Mouse (Mus musculus): ENCODE data around the gene Col4a2.

Gene Col4a2

DNA sequence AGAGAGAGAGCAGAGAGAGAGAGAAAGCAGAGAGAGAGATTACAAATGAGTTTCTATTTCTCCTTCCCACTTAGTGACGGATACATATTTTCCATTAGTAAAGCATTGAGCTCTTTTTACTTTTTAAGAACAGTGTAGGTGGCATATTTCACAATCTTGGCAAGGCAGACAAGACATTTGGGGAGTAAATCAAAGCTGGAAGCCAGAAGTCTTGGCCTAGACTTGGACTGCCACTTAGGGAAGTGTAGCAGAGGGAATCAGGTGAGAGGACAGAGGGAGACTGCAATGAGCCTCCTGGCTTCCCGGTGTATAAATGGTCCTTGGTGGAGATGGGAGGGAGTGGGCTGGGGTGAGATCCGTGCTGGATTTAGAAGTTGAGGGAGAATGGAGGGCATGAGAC is 70.3 kb downstream of the Col4a2 start:
- DNase-seq (ENCODE audit: low spot score) = no peak

DNA sequence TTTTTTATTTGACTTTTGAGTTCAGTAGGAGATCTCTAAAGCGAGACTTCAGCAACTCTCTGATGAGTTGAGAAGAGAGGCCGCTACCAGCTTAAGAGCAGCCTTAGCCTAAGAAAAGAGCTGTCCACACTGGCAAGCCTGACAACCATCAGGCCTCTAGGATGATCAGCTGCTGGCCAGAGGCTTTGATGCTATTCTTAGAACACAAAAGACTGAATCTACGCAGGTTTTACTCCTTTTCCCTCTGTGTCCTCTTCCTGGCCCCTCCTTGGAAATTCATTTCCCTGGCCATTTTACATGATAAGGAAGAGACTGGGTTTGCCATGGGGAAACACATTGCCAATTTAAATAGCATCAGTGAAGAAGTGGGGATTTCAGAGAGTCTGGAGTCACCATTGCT is 70.8 kb downstream of the Col4a2 start:
- no peak for DNase-seq (ENCODE audit: low spot score)

DNA sequence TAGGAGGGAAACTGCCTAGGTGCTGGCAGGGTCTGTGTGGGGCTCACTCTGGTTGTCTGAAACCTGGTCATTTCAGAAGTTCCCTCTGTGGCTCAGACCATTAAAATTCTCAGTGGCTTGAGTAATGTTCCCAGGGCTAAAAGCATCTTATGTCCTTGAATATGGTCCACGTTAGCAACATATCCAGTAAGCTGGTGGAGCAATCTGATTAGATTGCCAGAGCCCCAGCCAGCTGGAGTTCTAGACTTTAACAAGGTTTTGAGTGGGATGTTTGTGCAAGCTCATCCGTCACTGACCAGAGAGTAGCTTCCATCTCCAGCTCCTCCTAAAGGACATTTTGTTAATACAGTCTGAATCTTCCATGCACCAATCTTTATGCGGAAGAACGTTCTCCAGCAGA is 72.2 kb downstream of the Col4a2 start:
- no peak for DNase-seq (ENCODE audit: low spot score)

DNA sequence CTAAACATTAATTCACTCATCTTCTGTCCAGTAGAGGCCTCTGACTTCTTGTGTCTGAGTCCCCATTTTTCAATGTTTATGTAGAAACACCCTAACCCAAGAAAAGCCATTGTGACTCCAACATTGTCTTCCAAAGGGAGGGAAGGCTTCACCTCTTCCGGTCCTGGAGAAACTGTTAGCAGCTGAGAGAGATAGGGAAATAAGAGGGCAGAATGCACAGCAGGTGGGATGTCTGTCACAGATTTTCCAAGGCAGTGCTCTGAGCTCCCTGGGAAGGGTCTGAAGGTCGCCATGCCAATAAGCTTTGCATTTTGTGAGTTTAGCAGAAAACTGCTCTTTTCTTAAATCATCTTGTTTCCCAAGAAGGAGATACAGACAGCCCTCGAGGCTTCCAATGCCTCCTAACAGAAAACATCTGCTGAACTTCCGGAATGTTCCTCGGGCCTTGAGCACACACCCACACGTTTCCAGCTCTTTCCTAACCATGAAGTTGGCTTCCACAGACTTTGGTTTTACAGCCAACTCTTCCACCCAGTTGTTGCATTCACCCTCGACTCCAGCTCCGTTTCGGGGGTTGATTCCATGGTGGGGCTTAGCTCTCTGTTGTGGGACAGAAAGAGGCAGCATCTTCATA is 72.8 kb downstream of the Col4a2 start:
- DNase-seq (ENCODE audit: low spot score) = no peak

DNA sequence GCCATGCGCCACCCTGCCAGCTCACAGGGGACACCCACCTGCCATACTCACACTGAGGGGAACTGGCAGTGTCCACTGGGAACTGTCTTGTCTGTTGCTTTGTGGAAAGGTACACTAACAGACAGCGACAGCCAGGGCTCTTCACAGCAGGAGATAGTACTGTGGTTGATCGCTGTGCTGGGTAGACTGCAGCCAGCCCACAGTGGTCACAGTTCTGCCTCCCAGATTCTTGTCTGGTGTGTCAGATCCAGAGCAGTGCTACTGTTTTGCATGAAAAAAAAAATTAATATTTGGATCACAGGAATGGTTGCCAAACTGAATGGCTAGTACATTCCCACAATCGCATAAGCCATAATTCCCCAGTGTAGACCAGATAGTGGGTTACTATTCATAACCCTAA is 74.7 kb downstream of the Col4a2 start:
- DNase-seq (ENCODE audit: low spot score) = no peak

DNA sequence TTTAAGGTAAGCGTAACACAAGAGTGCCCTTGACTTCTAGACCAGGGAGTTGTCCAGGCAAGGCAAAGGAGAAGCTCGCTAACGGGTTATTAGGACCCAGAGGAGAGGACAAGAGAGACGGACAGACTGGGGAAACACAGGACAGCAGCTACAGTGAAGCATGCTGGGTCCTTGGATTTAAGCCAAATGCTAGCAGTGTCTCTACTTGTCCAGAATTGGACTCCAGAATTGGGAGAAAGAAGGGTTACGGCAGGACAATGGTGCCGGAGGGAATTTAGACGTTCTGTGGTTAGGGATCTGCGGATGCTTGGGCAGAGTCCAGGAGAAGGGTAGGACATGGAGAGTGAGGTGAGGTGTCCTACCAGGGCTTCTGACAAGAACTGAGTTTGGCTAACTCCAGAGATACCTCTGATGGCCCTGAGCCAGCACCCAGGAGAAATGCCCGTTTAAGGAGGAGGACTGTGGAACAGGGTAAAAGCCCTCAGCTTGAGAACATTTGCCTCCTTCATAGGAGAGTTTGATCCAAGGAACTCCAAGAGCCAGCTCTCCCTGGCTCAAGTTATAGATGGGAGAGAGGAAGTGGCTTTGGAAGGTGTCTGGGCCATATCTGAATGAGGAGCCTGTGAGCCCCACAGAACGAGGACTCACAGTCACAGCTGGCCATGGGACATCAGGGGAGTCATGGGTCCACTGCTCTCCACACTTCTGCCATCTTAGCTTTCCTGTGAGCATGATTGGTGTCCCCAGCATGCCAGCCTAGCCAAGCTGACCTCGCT is 76.9 kb downstream of the Col4a2 start:
- DNase-seq (ENCODE audit: low spot score) = no peak

DNA sequence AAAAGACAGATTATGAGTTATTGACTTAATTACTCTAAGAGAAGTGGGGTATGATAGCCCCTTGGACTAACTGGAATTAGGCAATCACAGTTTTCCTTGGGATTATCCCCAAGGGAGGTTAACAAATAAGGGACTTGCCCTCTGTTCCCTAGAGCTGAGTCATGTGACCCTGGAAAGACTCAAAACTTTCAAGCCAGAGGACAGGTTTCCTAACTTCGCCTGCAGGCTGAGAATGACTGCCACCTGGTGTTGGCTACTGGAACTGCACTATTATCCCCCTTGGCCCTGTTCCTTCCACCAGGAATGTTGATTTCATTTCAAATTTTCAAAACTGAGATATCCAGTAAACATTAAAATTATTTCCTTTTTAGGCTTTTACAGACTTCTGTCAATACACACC is 80.1 kb downstream of the Col4a2 start:
- peak; percentile 54 for DNase-seq (ENCODE audit: low spot score)

DNA sequence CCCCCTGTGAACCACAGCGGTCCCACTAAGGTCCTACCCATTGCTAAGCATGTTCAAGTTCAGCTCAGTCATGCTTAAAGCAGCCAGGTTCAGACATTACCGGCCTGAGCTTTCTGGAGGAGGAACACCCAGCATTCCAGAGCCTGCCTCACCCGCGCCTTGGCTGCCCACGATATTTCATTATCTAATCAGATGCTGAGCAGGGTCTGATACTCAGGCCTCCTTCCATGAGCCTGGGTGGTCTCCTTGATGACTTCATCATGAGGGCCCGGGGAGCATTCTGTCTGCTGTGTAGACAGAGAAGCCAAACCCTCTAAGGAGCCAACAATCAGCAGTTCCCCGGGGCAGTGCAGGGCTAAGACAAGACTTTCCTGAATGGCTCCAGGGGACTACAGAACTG is 80.6 kb downstream of the Col4a2 start:
- DNase-seq (ENCODE audit: low spot score) = no peak

DNA sequence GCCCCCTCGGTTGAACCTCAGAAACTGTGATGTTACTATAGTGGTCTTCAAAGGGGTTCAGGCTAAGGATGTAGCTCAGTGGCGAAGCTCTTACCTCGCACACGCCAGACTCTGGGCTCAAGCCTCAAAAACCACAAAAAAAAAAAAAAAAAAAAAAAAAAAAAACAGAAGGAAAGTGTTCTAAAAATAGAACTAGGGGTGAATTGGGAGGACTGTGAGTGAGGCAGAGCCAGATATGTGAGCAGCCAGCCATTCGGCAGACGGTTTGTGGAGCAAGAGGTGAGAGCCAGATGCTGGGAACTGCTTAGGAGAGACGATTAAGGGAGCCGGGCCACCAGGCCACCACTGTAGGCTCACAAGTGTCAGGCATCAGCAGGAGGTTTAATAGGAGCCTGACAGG is 81.0 kb downstream of the Col4a2 start:
- DNase-seq (ENCODE audit: low spot score) = no peak

DNA sequence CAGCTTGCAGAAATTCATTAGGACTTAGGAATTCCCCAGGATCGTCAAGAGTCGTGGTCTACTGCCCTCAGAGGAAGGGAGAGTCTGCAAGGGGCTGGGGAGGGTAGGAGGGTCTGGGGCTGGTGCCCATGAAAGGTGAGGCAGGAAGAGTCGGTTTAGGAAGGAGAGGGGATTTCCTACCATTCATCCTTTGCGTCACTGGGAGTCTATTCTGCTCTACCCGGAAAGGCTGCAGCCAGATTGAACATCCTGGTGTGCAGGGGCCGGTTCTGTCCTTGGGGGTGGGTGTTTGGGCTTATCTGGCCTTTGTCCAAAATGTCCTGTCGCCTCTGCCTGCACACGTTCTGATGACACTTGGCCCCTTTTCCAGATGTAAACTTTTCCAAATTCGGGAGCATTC is 82.2 kb downstream of the Col4a2 start:
- no peak for DNase-seq (ENCODE audit: low spot score)

DNA sequence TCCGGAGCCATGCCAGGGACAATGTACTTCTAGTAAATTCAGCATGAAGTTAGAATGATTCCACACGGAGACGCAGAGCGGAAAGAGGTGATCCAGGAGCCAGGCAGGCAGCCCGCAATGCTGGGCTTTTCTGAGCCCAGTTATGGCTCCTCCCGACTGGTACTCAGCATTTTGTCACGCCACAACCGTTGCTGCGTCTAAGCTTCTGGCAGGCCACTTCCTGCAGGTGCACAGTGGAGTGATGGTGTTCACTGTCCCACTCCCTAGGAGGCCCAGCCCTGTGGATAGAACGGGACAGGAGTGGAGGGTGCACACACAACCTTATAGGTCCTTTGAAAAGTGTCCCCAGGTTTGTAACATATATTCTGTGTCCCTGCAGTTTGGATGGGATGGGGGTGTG is 83.0 kb downstream of the Col4a2 start:
- no peak for DNase-seq (ENCODE audit: low spot score)

DNA sequence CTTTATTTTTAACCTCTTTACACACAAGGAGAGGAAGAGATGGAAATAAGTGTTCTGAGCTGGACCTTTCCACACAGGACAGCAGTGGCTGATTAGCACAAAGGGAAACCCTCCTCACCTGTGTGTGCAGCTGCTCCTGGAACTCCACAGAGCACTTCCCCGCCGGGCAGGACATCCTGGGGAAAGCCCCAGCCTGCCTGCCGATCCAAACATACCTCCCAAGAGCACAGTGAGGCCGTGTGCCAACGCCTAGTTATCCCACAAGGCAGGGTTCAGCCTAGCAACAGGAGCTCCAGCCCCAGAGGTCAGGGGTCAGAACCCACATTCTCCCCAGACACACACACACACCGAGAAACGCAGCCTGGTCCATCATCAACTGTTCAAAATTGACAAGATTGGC is 83.5 kb downstream of the Col4a2 start:
- DNase-seq (ENCODE audit: low spot score) = no peak

DNA sequence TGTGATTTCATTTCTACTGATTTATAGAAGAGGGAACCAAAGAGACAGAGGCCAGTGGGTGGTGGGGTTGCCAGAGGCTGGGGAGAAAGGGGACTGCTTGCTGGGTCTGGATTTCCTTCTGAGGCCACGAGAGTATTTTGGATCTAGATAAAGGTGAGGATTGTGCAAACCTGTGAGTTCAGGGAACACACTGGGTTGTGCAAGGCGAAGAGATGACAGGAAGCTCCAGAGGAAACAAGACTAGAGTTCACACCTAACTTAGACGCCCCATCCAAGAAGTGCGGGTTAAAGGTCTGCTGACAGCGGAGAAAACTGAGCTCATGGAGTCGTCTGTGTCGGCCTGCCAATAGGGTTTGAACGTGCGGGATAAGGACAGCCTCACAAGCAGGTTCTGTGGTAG is 84.5 kb downstream of the Col4a2 start:
- DNase-seq (ENCODE audit: low spot score) = no peak

DNA sequence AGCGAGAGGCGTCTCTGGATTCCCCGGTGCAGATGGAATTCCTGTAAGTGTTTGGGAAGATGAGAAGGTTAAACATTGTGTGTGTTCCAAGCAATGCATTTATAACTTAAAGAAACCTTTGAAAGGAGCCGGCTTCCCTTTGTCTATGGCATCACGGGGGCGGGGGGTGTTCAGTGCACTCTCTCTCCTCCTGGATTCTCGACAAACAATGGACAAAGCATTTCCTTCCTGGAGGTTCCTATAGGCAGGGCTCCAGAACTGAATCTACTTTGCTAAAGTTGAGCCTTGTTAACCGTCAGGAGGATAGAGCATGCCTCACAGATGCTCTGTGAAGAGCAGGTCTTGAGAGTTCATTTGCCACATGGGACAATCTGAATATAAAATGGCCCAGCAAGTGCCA is 87.1 kb downstream of the Col4a2 start:
- DNase-seq (ENCODE audit: low spot score) = no peak

DNA sequence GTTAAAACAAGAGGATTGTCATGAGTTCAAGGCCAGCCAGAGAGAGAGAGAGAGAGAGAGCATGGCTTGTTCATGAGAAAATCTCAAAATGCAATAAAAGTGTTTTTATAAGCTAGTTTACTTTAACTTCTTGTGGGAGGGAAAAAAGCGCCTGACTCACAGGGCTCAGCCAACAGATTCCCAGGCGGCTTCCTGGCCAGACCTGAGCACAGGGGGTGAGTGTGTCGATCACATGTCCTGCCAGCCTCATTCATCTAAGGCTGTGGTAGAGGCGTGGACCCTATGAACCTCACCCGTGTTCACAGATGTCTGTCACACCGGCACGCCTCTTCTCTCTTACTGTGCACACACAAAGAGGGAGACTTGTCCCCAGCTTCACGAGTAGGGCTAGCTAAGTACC is 87.6 kb downstream of the Col4a2 start:
- no peak for DNase-seq (ENCODE audit: low spot score)

DNA sequence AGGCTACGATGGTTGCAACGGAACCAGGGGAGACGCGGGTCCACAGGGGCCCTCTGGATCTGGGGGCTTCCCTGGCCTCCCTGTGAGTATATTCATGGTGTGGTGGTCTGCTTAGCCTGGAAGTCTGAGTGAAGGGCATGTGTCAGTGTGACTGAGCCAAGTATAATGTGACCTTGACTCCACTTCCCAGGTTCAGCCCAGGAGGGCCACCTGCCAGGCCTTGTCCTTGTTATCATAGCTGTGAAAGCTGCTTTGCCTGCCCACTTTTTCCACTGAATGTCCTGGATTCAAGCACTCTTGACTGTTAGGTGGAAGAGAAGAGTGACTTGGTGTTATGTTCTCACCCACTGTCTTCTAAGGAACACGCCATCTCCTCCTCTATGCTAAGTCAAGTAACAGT is 88.6 kb downstream of the Col4a2 start:
- DNase-seq (ENCODE audit: low spot score) = no peak

DNA sequence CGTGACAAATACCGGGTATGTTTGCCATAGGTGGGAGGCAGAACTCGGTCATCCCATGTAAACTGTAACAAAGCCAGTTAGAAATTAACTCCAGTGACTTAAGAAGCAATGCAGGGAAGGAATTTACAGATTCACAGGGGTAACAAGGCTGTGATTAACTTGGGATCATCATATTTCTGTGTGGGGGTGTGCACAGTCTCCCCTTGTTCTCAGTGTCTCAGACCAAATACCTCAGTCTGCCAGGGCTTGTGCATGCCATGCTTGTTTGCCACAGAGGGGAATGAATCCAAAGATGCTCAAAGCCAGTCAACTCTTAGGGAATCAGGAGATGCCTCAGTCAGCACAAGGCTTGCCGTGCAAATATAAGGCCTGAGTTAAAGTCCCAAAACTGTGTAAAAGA is 89.6 kb downstream of the Col4a2 start:
- DNase-seq (ENCODE audit: low spot score) = no peak

DNA sequence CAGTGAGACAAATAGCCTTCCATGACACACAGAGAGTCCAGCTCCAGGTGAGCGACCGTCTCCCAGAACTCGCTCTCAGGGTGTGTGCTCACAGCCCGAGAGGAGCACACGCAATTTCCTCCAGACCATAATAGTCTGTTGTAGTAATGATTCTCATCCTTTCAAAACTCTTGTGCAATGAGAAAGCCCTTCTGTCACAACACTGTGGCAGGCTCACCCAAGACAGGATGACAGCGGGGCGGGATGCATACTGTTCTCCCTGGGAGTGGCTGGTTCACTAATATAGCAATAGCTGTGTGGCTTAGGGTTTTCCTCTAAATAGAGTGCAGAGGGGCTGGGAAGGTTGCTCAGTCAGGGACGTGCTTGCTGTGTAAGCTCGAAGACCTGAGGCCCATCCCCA is 91.2 kb downstream of the Col4a2 start:
- no peak for DNase-seq (ENCODE audit: low spot score)

DNA sequence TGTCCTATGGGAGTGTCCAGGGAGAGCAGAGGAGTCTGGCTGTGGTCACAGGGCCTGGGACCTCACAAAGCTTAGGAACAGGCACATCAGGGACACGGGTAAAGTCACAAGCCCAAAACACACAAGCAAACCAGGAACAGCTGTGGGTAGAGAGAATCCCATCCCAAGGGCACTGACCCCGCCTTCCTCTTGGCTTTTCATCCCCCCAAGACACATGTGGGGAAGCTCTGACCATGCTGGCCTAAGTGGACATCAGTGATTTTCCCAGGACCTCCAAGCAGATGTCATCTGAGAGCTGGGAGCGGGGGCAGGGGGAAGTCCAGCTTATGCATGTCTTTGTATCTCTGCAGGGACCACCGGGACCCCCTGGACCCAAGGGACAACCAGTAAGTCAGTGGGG is 92.0 kb downstream of the Col4a2 start:
- no peak for DNase-seq (ENCODE audit: low spot score)

DNA sequence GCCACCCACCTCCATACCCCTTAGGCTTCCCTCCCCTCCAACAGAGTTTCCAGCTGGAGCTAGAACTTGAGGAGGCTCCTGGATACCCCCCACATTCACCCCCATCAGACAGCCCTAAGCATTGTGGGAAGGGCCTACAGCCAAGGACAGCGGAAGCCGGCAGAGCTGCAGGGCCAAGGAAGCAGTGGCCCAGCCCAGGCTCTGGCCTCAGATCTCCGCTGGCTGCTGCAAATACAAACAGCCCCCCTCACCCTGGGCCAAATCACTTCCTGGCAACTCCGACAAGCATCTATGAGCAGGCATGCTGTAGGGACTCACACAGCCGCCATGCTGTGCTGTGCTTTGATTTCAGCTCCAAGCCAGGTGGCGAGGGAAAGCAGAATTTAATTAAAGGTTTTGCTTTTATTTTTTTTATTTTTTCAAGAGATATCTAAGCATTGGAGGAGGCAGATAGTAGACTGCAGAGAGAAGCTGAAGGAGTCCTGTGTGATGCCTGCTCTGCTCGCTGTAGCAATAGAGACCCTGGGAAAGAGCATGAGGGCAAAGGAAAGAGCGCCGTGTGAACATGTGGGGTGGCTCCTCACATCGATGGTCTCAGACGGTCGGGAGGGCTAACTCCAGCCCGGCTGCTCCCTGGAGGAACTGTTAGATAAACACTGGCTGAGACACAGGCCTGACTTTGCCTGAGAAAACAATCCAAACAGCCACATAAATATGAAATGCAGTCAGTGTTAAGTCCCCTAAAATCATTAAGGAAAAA is 93.3 kb downstream of the Col4a2 start:
- DNase-seq (ENCODE audit: low spot score) = no peak

DNA sequence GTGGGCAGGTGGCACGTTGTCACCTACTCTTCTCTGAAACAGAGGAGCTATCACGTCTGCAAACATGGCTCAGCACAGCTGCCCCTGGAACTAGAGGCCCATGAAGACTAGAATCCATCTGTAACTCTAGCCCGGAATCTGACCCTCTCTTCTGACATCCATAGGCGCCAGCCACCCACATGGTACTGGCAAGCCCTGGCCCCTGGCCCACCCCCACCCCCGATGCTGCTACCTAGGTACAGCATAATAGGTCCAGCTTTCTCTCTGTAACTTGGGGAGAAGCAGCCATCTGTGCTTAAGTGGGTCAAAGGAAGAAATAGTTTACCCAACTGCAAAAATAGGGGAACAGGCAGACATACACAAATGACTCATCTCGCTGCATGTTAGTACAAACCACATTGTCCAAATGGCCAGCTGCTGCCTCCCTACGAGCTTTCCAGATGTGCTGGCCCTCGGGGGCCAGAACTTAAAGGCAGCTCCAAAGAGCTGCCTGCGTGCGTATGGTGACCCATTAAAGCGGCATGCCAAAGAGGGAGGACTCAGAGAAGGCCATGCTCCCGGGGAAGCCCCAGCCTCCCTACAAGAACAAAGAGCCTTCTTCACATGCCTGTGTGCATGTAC is 99.0 kb downstream of the Col4a2 start:
- DNase-seq (ENCODE audit: low spot score) = no peak

DNA sequence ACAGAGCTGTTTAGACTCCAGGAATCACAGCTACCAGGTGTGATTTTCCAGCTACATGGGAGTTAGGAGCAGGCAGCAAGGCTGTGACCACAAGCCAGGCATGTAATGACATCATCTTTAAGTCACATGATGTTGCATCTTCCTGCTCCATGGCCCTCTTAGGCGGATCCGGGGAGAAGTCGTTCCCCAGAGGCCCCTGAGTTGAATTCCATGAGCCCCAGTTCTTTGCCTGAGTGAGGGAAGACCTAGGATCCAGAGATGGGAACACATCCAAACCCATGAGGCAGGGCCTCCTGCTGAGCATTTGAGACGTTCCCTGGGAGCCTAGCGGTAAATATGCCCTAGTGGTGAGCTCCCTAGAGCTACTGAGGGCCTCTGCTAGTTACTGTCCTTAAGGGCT is 99.8 kb downstream of the Col4a2 start:
- DNase-seq (ENCODE audit: low spot score) = no peak

DNA sequence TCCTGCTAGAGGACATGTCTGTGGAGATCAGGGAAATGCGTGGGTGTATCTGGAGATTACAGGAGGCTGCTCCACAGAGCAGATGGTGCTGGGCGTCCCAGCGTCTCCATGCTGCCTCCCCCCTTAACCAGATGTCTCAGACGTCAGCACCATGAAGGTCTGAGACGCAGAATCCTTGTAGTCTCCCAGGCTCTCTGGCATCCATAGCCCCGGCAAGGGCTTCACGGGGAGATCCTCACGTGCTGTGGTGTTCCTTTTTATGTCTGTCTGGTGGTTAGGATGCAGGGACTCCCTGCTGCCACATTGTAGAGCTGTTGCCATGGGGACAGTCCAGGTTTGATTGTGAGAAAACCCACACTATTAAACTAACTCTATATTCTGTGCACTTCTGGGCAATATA is 101.7 kb downstream of the Col4a2 start:
- DNase-seq (ENCODE audit: low spot score) = no peak
